Mouse (Mus musculus): ENCODE measurements at regions not wholly inside any gene's neighbourhood (a gene's known extent, or its start where the extent isn't known, plus 50 kb on each side); places are given as distances from the start of the nearest gene placed in this dataset.

- no peak for TF ChIP-seq CTCF (IDR thresholded peaks at IDR 0.05; ENCODE audit: insufficient read depth, low read length)
- no peak for TF ChIP-seq POLR2A (IDR thresholded peaks at IDR 0.05; ENCODE audit: borderline replicate concordance, extremely low read depth, low read depth, low read length)
Measured at GRCm38 (mm10) chr11:112840495-112840828, 58.4 kb downstream of the Sox9 start.
